Mouse (Mus musculus) ES-E14 (cell line): ENCODE measurements around the gene Cyth2.

Source experiments
- CHD2 ChIP-seq: IDR thresholded peaks from 2 replicates; pipeline ENCODE4 v1.6.1; 2014; ENCODE audit warnings: mild to moderate bottlenecking, low read depth, low read length, inconsistent platforms
- HCFC1 ChIP-seq: IDR thresholded peaks from 2 replicates; pipeline ENCODE4 v1.6.1; 2012; ENCODE audit warnings: low read length, inconsistent platforms, borderline replicate concordance; ENCODE audit not compliant: insufficient read depth
- MAFK ChIP-seq: IDR thresholded peaks from 2 replicates; pipeline ENCODE4 v1.6.1; 2014; ENCODE audit warnings: mild to moderate bottlenecking, low read depth, low read length, inconsistent platforms; ENCODE audit not compliant: insufficient read depth
- ZC3H11A ChIP-seq: IDR thresholded peaks from 2 replicates; pipeline ENCODE4 v1.6.1; 2012; ENCODE audit warnings: low read depth, mild to moderate bottlenecking, inconsistent platforms, low read length, borderline replicate concordance
- ZNF384 ChIP-seq: IDR thresholded peaks from 2 replicates; pipeline ENCODE4 v1.6.1; 2012; ENCODE audit warnings: low read depth, low read length, inconsistent platforms

GRCm38 (mm10) chr7:45782271-45782670 is 32.1 kb downstream of the Cyth2 start:
- TF ChIP-seq HCFC1 (no peak), MAFK (no peak), ZNF384 (no peak), ZC3H11A (no peak), CHD2 (no peak)
